Mouse (Mus musculus) hindbrain, embryonic 11.5 days (tissue): ENCODE data around the gene Heatr4. TPM values are rescaled to one million over a fixed set of nuclear protein-coding genes. Genes with fewer than 3 reads are reported as not detected.
"Not testable (repeated sequence)": the region's sequence is repeated elsewhere in the genome, so short reads cannot be mapped to it uniquely, and the experiment has no call there.

Experiments used
- ATAC-seq: fragments of 200-750 bp; cut with Nextera tagmentation; 2 replicates; pipeline ENCODE4 v1.8.0; 2017; ENCODE audit warnings: mild to moderate bottlenecking, moderate TSS enrichment, moderate library complexity; ENCODE audit not compliant: low FRiP score
- DNase-seq: peaks from one replicate; pipeline ENCODE4 v3.0.0-alpha.2; 2015; ENCODE audit warnings: low spot score
- H3K27ac ChIP-seq: fragments of 300-500 bp; sonication (generic); 2 replicates; pipeline ENCODE4 v1.5.1; 2014; ENCODE audit warnings: mild to moderate bottlenecking, low read depth, low read length
- H3K27me3 ChIP-seq: fragments of 300-500 bp; sonication (generic); 2 replicates; pipeline ENCODE4 v1.6.1; 2014; ENCODE audit warnings: mild to moderate bottlenecking, low read length, moderate library complexity, mixed read lengths; ENCODE audit not compliant: control insufficient read depth, insufficient read depth
- H3K36me3 ChIP-seq: fragments of 300-500 bp; sonication (generic); 2 replicates; pipeline ENCODE4 v1.6.1; 2014; ENCODE audit warnings: mild to moderate bottlenecking, low read length, moderate library complexity, mixed read lengths; ENCODE audit not compliant: control insufficient read depth, insufficient read depth
- H3K4me1 ChIP-seq: fragments of 300-500 bp; sonication (generic); replicated peaks from 2 replicates; pipeline ENCODE4 v1.6.1; 2014; ENCODE audit warnings: low read length, mixed read lengths; ENCODE audit not compliant: control insufficient read depth, insufficient read depth
- H3K4me2 ChIP-seq: fragments of 300-500 bp; sonication (generic); replicated peaks from 2 replicates; pipeline ENCODE4 v1.6.1; 2014; ENCODE audit warnings: mild to moderate bottlenecking, low read depth, low read length
- H3K4me3 ChIP-seq: fragments of 300-500 bp; sonication (generic); 2 replicates; pipeline ENCODE4 v1.5.1; 2014; ENCODE audit warnings: low read depth, low read length
- H3K9ac ChIP-seq: fragments of 300-500 bp; sonication (generic); 2 replicates; pipeline ENCODE4 v1.6.1; 2014; ENCODE audit warnings: low read depth, low read length
- H3K9me3 ChIP-seq: fragments of 300-500 bp; sonication (generic); 2 replicates; pipeline ENCODE4 v1.6.1; 2016; ENCODE audit warnings: low read length; ENCODE audit not compliant: control insufficient read depth
- WGBS: fragments of 180-500 bp; shearing (Covaris S2); extraction: QIAGEN DNeasy Blood & Tissue Kit; methylation state at CpG from one replicate; pipeline ENCODE4 v1.1.7; 2014; 5-methylcytosine and 5-hydroxymethylcytosine counted together
- polyA plus RNA-seq: library from polyadenylated mRNA; unstranded; fragments of >200 nt; fragmentation: Nextera tagmentation; extraction: Ambion mirVana; gene quantifications from 2 replicates; pipeline ENCODE4 v1.2.1, GENCODE M21; 2014

Gene Heatr4
- polyA plus RNA-seq, 1 experiment from 2014 or later: 0.08 TPM

- H3K27me3 ChIP-seq, H3K27ac ChIP-seq, H3K9me3 ChIP-seq, H3K36me3 ChIP-seq, H3K9ac ChIP-seq, H3K4me3 ChIP-seq, H3K4me2 ChIP-seq, H3K4me1 ChIP-seq, DNase-seq, ATAC-seq: not testable (repeated sequence)
- 65% methylated on average over 1 of the region's 1 CpGs for WGBS
Observed at GRCm38 (mm10) chr12:83938592-83938991, 46.1 kb downstream of the Heatr4 start.

- Histone ChIP-seq H3K9ac (no peak overlapping the region), H3K27me3 (no peaks in the 10 kb centered on the region), H3K4me3 (no peak overlapping the region), H3K9me3 (no peaks in the 10 kb centered on the region), H3K36me3 (no peaks in the 10 kb centered on the region), H3K4me1 (no peaks in the 10 kb centered on the region), H3K4me2 (no peak overlapping the region), H3K27ac (no peak overlapping the region)
- 70% methylated on average over 10 of the region's 10 CpGs for WGBS
- DNase-seq: no peak
- no peak for ATAC-seq
Observed at GRCm38 (mm10) chr12:83937600-83937999, 47.1 kb downstream of the Heatr4 start.

GRCm38 (mm10) chr12:83929186-83929804 is 55.4 kb downstream of the Heatr4 start:
- Histone ChIP-seq H3K36me3 (no peaks in the 10 kb centered on the region), H3K27ac (no peak overlapping the region), H3K9ac (no peak overlapping the region), H3K4me2 (no peak overlapping the region), H3K27me3 (no peaks in the 10 kb centered on the region), H3K9me3 (no peaks in the 10 kb centered on the region), H3K4me3 (no peak overlapping the region), H3K4me1 (no peaks in the 10 kb centered on the region)
- ATAC-seq: no peak
- 40% methylated on average over 2 of the region's 2 CpGs for WGBS
- DNase-seq: no peak

GRCm38 (mm10) chr12:83927747-83928146 is 56.9 kb downstream of the Heatr4 start:
- no peak overlapping the region for H3K4me2 ChIP-seq
- H3K4me3 ChIP-seq: no peak overlapping the region
- H3K27ac ChIP-seq: no peak overlapping the region
- H3K4me1 ChIP-seq: 0 out of 2 replicates have a peak, but pooled peaks cover 2% of the 10 kb centered on the region
- 81% methylated on average over 4 of the region's 4 CpGs for WGBS
- no peaks in the 10 kb centered on the region for H3K27me3 ChIP-seq
- DNase-seq (no peak), ATAC-seq (no peak)
- no peaks in the 10 kb centered on the region for H3K36me3 ChIP-seq
- no peaks in the 10 kb centered on the region for H3K9me3 ChIP-seq
- H3K9ac ChIP-seq: no peak overlapping the region

- Histone ChIP-seq H3K9me3 (no peaks in the 10 kb centered on the region), H3K4me2 (no peak overlapping the region), H3K4me3 (no peak overlapping the region), H3K27me3 (no peaks in the 10 kb centered on the region), H3K9ac (no peak overlapping the region), H3K36me3 (no peaks in the 10 kb centered on the region), H3K4me1 (0 out of 2 replicates have a peak, but pooled peaks cover 2% of the 10 kb centered on the region), H3K27ac (no peak overlapping the region)
- 82% methylated on average over 2 of the region's 2 CpGs for WGBS
- no peak for ATAC-seq
- DNase-seq: no peak
Observed at GRCm38 (mm10) chr12:83926061-83926460, 58.6 kb downstream of the Heatr4 start.

DNA sequence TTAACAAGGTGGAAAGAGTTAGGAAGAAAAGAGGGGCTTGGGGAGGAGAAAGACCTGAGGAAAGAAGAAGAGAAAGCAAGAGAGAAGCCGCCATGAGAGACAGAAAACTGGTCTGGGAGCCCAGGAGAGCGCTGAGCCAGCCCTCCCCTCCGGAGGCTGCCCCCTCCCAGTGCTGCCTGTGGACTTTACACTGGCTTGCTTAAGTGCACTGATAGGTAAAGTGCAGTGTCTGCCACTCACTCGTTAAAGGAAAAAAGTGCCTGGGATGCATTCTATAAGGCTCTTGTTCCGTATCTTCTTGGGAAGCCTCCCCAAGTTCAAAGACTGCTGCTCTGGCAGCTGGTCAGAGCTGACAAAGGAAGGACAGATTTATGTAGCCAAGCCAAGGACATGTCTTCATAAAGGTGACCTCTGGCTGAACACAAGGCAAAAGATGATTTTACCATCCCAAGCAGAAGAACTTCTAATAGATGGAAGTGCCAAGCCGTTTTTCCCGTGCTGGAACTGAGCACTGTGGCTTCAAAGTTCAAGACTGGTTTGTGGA is 59.4 kb downstream of the Heatr4 start:
- H3K4me2 ChIP-seq: no peak overlapping the region
- no peak overlapping the region for H3K27ac ChIP-seq
- 65% methylated on average over 7 of the region's 7 CpGs for WGBS
- ATAC-seq (no peak), DNase-seq (no peak)
- no peaks in the 10 kb centered on the region for H3K36me3 ChIP-seq
- H3K27me3 ChIP-seq: no peaks in the 10 kb centered on the region
- peaks cover 3% of the 10 kb centered on the region; the same call in 1 of the 2 replicates for H3K4me1 ChIP-seq
- no peaks in the 10 kb centered on the region for H3K9me3 ChIP-seq
- H3K4me3 ChIP-seq: no peak overlapping the region
- no peak overlapping the region for H3K9ac ChIP-seq

GRCm38 (mm10) chr12:83924332-83924731 is 60.3 kb downstream of the Heatr4 start:
- Histone ChIP-seq H3K9ac (no peak overlapping the region), H3K4me1 (peaks cover 5% of the 10 kb centered on the region; the same call in 1 of the 2 replicates), H3K27ac (no peak overlapping the region), H3K4me3 (no peak overlapping the region), H3K36me3 (no peaks in the 10 kb centered on the region), H3K4me2 (no peak overlapping the region), H3K27me3 (no peaks in the 10 kb centered on the region), H3K9me3 (no peaks in the 10 kb centered on the region)
- ATAC-seq (no peak), DNase-seq (no peak)
- WGBS: 53% methylated on average over 3 of the region's 3 CpGs

GRCm38 (mm10) chr12:83923486-83923859 is 61.2 kb downstream of the Heatr4 start:
- Histone ChIP-seq H3K9ac (no peak overlapping the region), H3K4me3 (no peak overlapping the region), H3K4me2 (no peak overlapping the region), H3K36me3 (no peaks in the 10 kb centered on the region), H3K27me3 (no peaks in the 10 kb centered on the region), H3K27ac (no peak overlapping the region), H3K4me1 (peaks cover 5% of the 10 kb centered on the region; the same call in 1 of the 2 replicates), H3K9me3 (no peaks in the 10 kb centered on the region)
- DNase-seq: no peak
- ATAC-seq: no peak
- WGBS: 94% methylated on average over 1 of the region's 1 CpGs
